Mouse (Mus musculus): ENCODE measurements around the gene Ly6g5c.

Ly6g5c gene

GRCm38 (mm10) chr17:35140490-35140996 is 32.5 kb downstream of the Ly6g5c start:
- DNase-seq (ENCODE audit: low spot score in 2 of 2), result no peak

GRCm38 (mm10) chr17:35141971-35142370 is 33.9 kb downstream of the Ly6g5c start:
- DNase-seq (ENCODE audit: low spot score in 2 of 2), result no peak

- DNase-seq (ENCODE audit: low spot score in 2 of 2), result no peak
These were observed 38.1 kb downstream of the Ly6g5c start for GRCm38 (mm10) chr17:35146139-35146538.

- no peak for DNase-seq (ENCODE audit: low spot score in 2 of 2)
These were observed 39.3 kb downstream of the Ly6g5c start for GRCm38 (mm10) chr17:35147348-35147747.

- no peak for DNase-seq (ENCODE audit: low spot score in 2 of 2)
These were observed 40.0 kb downstream of the Ly6g5c start for GRCm38 (mm10) chr17:35147922-35148639.

GRCm38 (mm10) chr17:35152121-35152520 is 44.0 kb downstream of the Ly6g5c start:
- DNase-seq (ENCODE audit: low spot score in 2 of 2), result no peak

GRCm38 (mm10) chr17:35153077-35153476 is 45.0 kb downstream of the Ly6g5c start:
- DNase-seq (ENCODE audit: low spot score in 2 of 2), result no peak

GRCm38 (mm10) chr17:35153931-35154330 is 45.9 kb downstream of the Ly6g5c start:
- DNase-seq (ENCODE audit: low spot score in 2 of 2), result no peak

GRCm38 (mm10) chr17:35154616-35155015 is 46.5 kb downstream of the Ly6g5c start:
- no peak for DNase-seq (ENCODE audit: low spot score in 2 of 2)

GRCm38 (mm10) chr17:35155451-35155850 is 47.4 kb downstream of the Ly6g5c start:
- DNase-seq (ENCODE audit: low spot score in 2 of 2), result no peak

- no peak for DNase-seq (ENCODE audit: low spot score in 2 of 2)
These were observed 48.6 kb downstream of the Ly6g5c start for GRCm38 (mm10) chr17:35156461-35157200.

GRCm38 (mm10) chr17:35157254-35157653 is 49.2 kb downstream of the Ly6g5c start:
- DNase-seq (ENCODE audit: low spot score in 2 of 2), result no peak

GRCm38 (mm10) chr17:35157661-35158175 is 49.6 kb downstream of the Ly6g5c start:
- DNase-seq (ENCODE audit: low spot score in 2 of 2), result no peak

GRCm38 (mm10) chr17:35158850-35159593 is 50.9 kb downstream of the Ly6g5c start:
- DNase-seq (ENCODE audit: low spot score in 2 of 2), result no peak

- no peak for DNase-seq (ENCODE audit: low spot score in 2 of 2)
These were observed 51.6 kb downstream of the Ly6g5c start for GRCm38 (mm10) chr17:35159638-35160037.

GRCm38 (mm10) chr17:35161421-35161820 is 53.3 kb downstream of the Ly6g5c start:
- no peak for DNase-seq (ENCODE audit: low spot score in 2 of 2)

Measured in cerebellum, postnatal 4 days (tissue).